Mouse (Mus musculus) kidney, postnatal 10 days (tissue): ENCODE measurements around the gene Mgat5.

Experiments used
- DNase-seq: peaks from one replicate; pipeline ENCODE4 v3.0.0; 2021; ENCODE audit warnings: mixed read lengths

Gene Mgat5

GRCm38 (mm10) chr1:127442880-127443877 is 238.4 kb downstream of the Mgat5 start:
- DNase-seq: no peak

- peak; percentile 78 for DNase-seq
These were observed 240.1 kb downstream of the Mgat5 start for GRCm38 (mm10) chr1:127444836-127445485.

DNA sequence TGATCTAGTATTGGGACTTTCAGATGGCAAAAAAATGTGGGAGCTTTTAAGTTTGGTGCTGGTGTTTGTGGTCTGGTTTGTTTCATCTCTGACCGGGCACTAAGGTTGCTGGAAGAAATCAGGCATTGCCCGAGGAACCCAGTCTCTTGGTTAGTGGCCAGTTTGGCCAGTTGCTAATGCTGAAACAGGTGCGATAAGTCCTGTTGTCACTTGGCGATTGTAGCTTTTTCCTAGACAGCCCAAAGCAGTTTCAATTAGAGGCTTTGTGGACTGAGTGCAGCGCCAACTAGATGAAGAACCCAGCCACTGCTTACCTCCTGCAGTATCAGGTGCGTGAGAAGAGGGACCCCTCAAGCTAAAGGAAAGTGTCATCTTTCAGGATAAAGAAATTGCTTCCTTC is 248.6 kb downstream of the Mgat5 start:
- no peak for DNase-seq

DNA sequence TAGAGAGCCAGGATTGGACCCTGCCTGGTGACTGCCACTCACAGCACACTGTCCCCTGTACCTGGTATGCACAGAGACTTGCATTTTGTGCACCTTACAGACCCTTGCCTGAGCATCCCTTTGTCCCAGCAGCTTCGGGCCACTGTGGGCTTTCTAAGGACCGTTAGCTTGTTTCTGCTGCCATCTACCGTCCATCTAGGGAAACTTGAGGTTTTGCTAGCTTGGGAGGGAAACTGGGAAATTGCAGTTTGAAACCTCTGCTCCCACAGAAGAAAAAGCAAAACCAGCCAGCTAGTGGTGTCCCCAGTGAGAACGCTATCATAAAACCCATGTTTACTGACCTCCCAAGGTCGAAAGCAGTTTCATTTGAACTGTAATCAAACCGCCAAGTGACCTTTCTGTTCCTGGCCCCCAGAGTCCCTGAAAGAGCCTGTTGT is 254.2 kb downstream of the Mgat5 start:
- DNase-seq: peak; percentile 79

- no peak for DNase-seq
These were observed 254.8 kb downstream of the Mgat5 start for GRCm38 (mm10) chr1:127459576-127459975.

DNA sequence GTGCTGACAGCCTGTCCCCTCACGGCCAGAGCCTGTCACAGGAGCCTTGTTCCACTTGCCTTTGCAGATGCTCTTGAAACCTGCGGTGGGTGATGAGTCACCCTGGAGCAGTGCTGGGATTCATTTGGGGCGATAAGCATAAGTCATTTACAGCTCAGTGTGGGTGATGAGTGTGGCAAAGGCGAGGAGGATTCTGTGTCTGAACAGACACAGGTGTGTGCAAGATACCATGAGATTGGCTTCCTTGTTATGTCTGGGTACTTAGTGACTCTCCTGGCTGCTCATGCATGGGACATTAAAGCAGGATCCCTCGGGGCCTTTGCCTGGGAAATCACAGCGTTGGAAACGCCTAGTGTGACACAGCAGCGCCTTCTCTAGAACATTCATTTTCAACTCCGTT is 256.2 kb downstream of the Mgat5 start:
- DNase-seq: no peak

DNA sequence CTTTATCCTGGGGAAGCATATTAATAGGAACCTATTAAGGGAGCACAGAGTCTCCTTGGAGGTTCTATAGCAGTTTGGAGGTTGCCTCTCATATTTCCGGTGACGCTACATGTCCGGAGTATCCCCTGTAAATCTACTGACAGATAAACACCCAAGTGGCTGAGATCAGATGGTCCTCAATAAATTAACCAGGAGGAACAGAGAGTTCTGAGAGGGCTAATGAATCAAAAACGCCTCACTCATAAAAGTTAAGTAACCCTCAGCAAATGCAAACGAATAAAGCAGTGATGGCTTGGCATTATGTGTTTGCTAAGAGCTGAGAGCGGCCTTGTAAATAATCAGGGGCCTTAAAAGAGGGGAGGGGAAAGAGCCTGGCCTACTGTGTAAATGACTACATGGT is 259.2 kb downstream of the Mgat5 start:
- no peak for DNase-seq

GRCm38 (mm10) chr1:127465292-127465691 is 260.5 kb downstream of the Mgat5 start:
- no peak for DNase-seq

GRCm38 (mm10) chr1:127467238-127467637 is 262.4 kb downstream of the Mgat5 start:
- no peak for DNase-seq

DNA sequence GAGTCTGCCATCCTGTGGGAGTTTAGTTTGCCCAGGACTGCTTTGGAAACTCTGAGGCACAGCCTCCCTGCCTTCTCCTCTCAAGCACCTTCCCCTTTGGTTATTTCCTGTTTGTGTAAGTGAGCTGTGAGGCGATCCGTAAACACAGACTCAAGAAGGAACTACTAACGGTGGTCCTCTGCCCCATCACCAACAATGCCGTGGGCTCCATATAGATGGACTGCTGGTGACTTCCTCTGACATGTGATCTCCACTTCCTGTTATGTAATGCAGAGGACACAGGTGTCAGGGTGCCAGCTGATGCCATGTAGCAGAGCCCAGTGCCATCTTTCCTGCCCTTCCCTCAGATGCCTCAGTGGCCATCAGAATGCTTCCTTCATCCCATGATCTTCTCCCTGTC is 265.4 kb downstream of the Mgat5 start:
- DNase-seq: no peak

- no peak for DNase-seq
These were observed 270.9 kb downstream of the Mgat5 start for GRCm38 (mm10) chr1:127475756-127476155.

DNA sequence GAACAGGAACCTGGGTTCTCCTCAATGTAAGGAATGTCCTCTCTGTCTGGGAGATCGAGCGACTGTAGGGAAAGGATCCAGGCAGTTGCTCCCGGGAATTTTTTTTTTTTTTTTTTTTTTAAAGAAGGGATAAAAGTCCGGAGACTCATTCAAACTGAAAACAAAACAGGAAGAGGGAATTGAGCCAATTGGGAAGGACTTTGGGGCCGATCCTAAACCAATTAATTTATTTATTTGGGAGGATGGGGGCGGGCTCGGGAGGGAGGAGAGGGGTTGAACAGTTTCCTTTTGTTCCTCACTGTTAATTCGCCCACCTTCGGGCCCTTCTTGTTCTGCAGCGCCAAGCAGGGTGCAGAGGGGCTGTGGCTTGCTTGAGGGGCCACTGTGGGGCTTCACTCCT is 278.1 kb downstream of the Mgat5 start:
- DNase-seq: no peak

DNA sequence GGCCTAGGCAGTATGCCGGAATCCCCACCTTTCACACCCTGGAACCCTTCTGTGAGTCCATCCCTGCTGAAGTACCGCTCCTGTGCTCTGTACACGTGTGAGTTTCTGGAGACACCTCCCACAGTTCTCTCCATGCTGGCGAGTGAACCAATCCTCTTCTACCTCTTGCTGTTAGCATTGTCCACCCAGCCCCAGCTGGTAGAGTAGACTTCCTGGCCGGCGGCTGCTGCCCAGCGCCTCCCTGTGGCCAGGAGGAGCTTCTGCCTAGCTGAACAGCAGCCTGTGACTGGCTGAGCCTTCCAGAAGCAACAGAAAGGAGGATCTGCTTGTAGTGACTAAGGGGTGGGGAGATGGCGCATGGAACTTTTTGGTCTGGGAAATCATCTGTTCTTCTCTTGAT is 279.4 kb downstream of the Mgat5 start:
- peak; percentile 22 for DNase-seq

- DNase-seq: peak; percentile 68
These were observed 280.0 kb downstream of the Mgat5 start for GRCm38 (mm10) chr1:127484826-127485225.

DNA sequence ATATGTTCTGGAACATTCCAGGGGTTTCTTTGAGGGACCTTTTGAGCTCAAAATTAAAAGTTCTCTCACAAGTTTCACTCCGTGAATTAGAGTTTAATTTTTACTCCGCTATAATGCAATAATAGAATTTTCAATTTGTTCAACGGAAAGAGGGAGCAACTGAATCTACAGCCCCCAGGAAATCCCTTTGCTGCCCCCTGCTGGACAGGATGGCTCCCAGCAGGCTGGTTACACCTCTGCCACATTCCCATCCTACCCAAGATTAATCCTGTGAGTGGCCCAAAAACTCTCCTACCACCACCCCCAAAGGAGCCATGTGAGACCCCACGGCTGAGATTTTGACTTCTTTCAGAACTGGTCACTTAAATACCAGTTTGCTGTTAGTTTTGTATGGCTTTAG is 282.3 kb downstream of the Mgat5 start:
- peak; percentile 66 for DNase-seq

DNA sequence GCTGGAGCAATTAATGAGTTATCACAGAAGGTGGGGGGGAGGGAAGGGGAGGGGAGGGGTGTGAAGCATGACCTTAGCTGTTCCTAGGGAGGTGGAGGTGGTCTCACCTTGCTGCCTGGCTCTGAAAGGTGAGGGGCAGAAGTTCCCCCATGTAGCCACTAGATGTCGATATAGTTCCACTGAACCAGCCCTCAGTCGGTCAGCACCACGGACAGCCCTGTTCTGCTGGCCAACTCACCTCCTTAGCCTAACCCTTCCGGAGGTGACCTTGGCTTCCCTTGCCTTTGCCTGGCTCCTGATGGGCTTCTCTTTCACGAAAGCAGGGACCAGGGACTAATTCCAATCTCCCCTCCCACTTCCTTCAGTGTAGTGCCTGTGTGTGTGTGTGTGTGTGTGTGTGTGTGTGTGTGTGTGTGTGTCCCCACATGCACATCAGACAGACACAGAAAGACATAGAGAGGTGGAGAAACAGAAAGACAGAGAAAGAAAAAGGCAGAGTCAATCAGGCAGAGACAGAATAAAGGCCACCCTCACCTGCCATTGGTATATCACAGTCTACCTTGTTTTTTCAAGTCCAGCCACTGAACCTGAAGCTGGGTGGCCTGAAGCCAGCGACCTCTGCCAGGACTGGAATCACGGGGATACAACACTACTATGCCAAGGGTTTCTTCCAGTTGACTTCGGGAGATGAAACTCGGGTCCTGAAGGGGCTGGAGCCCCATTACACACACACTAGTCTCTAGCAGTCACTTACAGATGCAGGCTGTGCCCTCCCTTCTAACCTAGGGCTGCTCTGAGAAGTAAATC is 292.1 kb downstream of the Mgat5 start:
- peak; percentile 82 for DNase-seq

DNA sequence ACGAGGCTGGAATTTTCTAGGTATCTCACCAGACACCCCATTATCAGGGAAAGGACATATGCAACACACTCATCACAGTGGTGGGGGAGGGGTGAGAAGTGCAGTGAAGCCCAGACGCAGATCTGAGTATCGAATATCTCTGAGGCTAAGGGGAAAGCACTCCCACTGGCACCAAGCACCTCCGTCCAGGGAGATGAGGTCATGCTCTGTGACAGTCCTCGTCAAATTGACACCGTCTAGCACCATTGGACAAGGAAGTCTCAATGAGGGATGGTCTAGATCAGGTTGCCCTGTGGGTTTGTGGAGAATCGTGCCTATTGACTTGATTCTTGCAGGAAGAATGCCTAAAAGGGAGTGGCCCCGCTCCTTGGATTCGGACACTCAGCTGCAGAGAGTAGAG is 293.9 kb downstream of the Mgat5 start:
- DNase-seq: no peak

GRCm38 (mm10) chr1:127500219-127500618 is 295.4 kb downstream of the Mgat5 start:
- peak; percentile 88 for DNase-seq

DNA sequence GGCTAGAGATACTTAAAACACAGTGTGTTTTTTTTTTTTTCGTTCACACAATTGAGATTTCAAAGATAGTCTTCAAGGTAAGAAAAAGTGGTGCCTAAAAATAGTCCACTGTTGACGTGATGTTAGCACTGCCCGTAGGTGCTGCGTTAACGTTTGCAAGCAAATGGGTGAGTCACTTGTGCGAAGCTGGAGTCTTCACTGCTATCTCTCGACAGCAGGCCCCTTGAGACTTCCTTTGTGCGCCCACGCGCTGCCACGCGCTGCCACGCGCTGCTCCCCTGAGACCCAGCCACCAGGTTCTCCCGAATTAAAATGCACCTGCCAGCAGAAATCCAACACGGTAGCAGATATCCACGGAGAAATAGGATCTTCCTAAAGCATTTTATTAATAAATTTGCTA is 295.9 kb downstream of the Mgat5 start:
- no peak for DNase-seq

DNA sequence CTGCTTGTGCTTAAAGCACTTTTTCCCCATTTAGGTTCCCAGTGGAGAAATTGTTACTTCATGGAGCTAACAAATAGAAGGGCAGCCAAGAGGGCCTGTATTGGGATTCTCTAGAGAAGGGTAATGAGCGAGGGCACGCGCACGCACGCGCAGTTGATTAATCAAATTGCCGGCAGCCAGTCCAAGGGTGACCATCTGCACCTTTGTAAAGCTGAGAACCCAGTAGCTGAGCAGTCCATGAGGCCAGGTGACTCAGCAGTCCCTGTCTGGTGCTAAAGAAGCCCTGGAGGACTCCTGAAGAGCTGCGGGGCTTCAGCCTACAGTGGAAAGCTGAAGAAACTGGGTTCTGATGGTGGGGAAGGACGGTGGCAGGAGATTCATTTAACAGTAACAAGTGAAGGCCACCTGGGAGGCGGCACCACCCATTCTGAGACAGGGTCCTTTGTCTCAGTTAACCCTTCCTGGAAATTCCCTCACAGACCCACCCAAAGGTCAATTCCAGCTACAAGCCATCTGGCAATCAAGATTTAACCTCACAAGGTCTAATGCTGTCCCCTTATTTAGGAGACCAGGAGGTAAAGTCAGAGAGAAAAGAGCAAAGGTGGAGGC is 302.3 kb downstream of the Mgat5 start:
- no peak for DNase-seq

- DNase-seq: no peak
These were observed 303.4 kb downstream of the Mgat5 start for GRCm38 (mm10) chr1:127508067-127508739.

- DNase-seq: no peak
These were observed 304.1 kb downstream of the Mgat5 start for GRCm38 (mm10) chr1:127508921-127509320.
